Mouse (Mus musculus) adrenal gland, adult (tissue): ENCODE data around the gene Large1.
"Not testable (repeated sequence)": the region's sequence is repeated elsewhere in the genome, so short reads cannot be mapped to it uniquely, and the experiment has no call there.

ENCODE experiments used
- DNase-seq, 2 experiments: peaks; one replicate each; pipeline ENCODE4 v3.0.0; 2022 to 2023; ENCODE audit warnings: low spot score in 1 of 2; ENCODE audit not compliant: inconsistent age in 2 of 2

Gene Large1

DNA sequence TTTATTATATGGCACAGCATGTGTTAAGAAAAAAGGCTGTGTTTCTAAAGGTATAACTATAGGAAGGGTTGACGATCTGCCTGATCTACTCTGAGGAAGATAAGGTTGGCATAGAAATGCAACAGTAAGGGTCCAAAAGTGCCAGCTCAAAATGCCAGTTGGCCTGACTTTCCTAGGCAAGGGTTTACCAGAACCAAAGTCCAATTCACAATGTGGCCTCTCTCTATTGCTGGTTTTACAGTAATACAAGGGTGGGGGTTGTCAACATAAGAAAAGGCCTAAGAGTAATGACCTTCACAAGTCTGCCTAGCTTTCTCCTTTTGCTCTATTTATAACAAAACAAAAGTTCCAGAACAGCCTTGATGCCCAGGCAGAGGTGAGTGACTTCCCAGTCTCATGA is 166.0 kb downstream of the Large1 start:
- DNase-seq = no peak

DNA sequence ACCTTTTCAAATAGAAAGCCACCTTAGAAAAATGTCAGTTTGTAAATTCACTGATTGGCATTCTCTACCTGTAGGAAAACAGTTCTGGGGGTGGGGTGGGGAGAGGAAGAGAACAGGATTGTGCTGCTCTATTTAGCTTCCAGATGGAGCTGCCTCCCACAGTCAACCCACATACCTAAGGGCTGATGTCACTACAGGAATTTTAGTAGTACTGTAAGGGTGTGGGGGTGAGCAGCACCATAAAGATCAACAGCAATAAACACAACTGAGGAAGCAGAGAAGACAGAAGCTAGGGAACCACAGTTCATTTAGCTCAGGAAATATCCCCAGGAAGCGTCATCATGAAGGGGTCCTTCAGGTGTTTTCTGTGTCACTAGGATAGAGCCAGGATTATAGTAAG is 174.9 kb downstream of the Large1 start:
- DNase-seq = no peak

DNA sequence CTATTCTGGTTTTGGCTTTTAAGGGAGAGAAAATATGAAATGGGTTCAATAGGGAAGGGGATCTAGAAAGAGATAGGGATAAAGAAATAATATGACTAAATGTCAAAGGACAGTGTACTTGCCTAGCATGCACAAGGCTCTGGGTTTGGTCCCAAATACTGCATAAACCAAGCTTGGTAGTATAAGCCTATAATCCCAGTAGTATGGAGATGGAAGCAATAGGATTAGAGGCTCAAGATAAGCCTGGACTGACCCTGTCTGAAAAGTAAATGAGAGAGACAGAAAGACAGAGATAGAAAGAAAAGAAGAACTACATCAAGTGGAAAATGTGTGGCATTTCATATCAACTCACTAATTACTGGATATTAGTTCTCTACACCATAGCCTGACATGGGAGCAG is 180.7 kb downstream of the Large1 start:
- no peak for DNase-seq

DNA sequence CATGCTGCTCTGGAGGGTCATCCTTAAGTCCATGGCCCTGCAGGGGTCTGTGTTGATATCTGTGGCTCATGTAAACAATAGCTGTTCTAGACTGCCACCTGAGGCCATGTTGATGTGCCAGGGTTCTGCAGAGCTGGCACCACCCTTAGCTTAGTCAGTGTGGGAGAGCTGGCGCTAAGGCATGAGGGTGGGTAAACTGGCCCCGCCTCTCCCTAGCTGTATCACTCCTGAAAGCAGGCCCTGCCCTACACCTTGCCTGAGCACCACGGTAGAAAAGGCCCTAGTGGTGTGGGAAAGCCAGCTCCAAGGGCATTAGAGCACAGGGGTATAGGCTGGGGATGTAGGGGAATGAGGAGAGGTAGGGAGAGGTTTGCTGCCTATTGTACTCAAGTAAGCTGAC is 191.3 kb downstream of the Large1 start:
- DNase-seq = peak in 1 of 2 experiments; percentile 32

DNA sequence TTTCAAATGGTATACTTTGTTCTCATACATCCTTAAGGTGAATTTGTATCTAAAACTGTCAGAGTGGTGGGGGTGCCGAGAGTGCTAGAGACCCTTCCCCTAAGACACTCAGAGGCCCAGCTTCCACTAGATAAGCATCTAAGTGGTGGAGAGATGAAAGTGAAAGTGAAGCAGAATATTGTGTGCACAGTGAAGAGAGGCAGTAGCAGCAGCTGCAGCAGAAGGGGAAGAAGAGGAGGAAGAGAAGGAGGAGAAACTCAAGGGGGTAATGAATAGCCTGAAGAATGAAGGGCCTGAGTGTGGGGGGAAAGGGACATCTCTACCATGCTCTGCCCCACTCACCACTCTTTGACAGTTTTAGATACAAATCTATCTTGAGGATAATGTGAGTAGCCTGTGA is 191.8 kb downstream of the Large1 start:
- DNase-seq = peak in 1 of 2 experiments; percentile 32

DNA sequence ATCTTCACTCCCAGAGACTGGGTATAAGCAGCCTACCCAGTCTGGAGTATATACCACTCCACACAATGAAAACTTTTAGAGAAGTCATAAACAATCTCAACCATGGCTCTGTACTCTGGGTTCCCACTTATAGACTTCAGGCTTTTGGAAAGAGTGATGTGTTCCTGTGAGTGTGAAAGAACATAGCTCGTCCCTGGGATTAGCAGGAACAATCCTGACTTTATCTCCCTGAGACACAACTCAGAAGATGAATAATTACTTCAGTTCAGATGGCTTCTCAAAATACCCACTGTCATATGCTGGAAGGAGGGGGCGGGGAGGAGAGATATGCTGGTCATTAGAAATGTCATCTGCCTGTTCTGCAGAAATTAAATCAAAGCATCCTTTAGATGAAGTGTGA is 192.4 kb downstream of the Large1 start:
- DNase-seq = no peak

DNA sequence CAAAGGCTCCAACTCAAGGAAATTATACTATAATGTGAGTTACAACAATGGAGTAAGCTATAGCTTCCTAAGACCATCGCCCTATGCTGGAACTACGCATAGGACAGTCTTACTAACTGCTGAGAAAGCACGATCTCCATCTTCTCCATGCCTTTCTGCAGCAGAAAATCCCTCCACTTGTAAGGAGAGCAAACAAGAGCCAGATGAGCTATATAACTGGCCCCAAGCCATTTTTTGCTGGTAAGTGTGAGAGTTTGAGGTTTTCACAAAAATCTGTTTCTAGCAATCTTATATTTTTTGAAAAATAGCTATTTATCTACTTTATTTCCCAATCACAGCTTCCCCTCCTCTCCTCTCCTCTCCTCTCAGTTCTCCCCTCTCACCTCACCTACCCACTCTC is 206.1 kb downstream of the Large1 start:
- DNase-seq = no peak

DNA sequence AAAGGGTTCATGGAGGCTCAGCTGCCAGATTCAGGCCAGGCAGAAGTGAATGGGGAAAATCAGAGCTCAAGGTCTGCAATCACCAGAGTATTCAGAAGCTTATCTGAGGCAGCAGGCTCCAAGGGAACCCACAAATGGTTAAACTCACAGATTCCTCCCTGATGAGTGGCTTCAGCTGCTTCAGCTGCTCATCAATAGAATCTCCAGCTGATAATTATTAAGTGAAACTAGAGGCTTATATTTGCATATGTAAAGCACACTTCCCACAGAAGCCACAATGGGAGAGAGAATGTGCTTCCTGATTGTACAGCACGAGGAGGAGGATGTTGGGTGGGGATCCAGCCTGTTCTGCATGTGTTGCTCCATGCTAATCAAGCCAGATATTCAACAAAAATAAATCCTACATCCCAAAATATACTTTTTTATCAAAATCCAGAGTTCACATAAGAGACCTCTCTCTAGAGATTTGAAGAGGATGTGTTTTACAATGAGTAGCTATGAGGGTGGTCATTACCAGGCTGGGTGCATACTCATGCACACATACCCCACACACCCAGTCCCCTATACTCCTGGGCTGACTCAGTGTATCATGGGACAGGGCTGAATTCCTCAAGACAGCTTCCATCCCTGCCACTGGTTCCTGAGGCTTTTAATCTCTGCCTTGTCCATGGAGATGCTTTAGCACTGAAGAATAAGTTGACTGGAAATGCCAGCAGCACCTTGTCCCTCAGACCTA is 210.5 kb downstream of the Large1 start:
- DNase-seq = no peak

DNA sequence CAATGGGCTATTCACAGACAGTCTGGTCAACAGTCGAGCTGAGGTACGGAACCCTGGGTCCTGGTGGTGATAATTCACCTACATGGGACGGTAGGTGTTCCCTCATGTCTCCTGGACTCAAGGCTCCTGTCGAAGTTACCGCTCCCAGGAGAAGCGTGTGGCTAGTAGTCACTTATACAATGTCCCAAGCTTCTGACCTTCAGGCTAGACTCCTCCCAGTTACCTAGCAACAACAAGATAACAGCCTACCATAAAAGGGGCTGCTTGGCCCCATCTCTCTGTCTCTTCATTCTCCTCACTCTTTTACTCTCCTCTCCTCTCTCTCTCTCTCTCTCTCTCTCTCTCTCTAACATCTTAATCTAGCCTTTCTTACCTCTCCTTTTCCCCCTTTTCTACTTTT is 217.9 kb downstream of the Large1 start:
- peak in 1 of 2 experiments; percentile 21 for DNase-seq

DNA sequence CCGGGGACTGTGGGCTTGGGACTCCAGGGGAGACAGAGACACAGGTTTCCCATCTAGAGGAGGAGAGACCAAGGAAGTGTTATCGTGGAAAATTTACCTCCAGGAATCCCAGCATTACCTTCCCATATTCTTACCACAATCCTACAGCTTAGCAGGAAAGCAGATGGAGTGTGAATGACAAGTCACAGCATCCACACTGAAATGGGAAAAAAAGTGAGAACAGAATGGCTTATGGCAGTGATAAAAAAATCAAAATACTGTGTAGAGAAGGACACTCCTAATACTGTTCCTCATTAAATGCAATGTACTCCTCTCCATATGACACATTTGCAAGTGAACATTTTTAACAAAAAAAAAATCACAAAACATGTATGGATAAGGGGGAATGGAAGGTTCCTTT is 221.3 kb downstream of the Large1 start:
- DNase-seq = no peak

DNA sequence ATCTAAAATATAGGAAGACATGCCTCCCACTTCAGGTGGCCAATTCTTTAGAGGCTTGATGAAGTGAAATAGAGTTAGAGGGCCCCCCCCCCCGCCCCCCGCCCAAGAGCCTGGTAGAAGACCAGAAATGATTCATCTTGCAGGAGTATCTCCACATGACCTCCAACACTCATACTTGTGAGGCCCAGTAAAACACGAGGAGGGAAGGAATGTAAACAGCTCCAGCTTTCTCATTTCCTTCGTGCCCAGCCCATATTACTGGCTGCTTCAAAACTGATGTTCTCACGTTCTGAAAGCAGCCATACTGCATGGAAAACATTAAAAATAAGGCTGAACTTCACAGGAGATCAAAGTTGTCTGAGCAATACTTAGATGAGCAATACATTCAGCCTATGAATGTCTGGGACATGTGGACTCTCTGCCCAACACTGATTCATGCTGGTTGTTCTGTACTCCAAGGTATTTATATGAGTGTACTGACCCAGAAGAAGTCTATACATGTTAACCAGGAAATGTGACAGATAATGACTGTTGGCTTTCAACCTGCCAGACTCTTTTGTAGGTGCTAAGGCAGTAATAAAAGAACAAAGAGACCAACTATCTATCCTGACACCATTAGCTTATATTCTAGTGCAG is 229.4 kb downstream of the Large1 start:
- DNase-seq = peak in 1 of 2 experiments; percentile 20

DNA sequence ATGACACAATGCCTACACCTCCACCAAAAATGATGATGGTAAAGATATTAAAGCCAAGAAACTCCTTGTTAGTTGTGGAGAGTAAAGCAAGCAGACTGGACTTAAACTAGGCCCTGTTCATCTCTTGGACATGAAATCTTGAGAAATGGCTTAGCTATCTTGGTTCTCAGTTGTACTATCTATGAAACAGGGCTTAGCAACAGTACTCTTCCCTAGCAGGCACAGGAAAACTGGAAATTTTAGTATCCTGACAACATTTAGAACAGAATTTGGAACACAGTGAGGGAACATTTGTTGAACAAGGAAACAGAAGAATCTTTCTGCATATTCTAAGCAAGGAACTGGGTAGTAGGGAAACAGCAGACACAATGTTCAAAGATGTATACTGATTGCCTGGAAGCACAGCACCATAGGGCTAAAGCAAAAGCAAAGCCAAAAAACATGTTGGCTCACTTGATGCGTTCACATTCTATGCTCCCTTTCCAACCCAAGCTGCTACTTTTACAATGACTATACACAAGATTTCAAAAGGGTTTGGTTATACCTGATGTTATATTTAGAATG is 240.9 kb downstream of the Large1 start:
- no peak for DNase-seq

DNA sequence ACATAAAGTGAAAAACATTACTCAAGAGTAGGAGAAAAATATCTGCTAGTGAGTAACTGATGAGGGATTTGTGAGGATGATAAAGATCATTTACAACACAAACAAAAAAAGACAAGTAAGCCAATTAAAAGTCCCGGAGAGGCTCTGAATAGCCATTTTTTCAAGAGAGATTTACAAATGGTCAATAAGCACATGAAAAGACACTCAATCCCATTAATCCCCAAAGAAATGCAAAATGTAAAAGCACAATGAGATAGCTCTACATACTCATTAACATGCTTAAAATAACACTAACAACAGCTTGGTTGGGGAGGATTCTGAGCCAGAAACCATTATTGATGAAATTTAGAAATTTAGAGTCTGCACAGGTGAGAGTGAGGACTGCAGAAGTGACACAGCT is 249.3 kb downstream of the Large1 start:
- DNase-seq = no peak

DNA sequence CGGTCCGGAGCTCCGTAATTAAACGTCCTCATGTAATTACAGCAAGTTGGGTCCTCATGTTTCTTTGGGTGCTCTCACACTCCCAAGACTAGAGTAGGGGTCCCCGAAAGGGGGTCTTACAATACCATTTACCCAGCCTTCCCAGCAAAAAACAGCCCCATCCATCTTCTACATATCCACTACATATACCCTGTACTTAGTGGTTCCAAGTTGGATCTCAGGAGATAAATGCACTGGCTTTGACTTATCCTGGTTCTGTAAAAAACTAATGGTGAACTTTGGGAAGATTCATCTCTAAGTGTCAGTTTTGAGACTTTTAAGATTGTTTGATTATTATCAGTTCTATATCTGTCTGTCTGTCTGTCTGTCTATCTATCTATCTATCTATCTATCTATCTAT is 252.3 kb downstream of the Large1 start:
- no peak for DNase-seq

DNA sequence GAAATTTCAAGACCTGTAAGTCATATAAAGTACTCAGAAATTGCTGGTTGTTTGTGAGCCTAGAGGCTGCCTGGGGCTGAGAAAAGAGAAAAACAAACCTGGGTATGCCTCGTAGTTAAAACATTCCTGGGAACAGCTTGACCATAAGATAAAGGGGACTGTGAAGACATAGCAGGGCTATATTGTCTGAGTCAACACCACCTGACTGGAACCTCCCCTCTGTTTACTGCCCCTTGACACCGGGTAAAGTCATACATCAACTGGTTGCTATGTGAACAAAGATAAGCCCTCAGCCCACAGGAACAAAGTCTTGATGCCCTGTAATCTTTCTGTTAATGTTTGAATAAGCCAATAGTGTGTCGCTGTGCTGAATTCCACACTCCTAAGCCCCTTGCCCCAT is 252.7 kb downstream of the Large1 start:
- not testable (repeated sequence) for DNase-seq

DNA sequence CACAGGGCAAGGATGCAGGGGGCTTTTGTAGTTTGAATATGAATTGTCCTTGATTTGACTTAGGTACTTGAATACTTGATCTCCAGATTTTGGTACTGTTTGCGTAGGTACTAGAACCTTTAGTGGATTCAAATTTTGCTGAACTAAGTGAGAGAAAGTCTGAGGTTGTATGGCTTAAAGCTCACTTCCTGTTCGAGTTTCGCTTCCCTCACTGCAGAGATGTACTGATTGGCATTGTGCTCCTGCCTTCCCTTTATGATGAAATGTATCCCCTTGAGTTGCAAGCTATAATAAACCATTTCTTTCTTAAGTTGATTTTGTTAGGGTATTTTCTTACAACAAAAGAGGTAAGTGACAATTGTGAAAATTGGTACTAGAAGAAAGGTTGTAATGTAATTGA is 253.8 kb downstream of the Large1 start:
- no peak for DNase-seq

DNA sequence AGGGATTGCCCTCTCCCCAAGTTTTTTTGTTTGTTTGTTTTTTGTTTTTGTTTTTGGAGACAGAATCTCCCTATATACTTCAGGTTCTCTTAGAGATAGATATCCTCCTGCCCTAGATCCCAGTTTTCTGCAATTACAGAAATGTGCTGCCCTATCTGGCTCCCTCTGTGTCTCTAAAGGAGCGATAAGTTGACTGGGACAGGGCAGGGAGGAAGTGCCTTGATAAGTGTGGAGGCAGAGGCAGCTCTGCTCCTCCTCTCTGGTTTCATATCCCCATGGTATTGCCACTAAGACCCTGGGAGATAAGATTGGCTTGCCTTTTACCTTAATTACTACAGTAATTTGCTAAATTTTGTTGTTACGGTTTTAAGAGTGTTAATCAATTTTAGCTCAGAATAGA is 256.4 kb downstream of the Large1 start:
- no peak for DNase-seq

DNA sequence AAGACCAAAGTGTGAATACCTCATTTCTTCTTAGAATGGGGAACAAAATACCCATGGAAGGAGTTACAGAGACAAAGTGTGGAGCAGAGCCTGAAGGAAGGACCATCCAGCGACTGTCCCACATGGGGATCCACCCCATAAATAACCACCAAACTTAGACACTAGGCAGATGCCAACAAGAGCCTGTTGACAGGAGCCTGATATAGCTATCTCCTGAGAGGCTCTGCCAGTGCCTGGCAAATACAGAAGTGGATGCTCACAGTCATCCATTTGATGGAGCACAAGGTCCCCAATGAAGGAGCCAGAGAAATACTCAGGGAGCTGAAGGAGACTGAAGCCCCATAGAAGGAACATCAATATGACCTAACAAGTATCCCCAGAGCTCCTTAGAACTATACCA is 275.6 kb downstream of the Large1 start:
- DNase-seq = not testable (repeated sequence)

DNA sequence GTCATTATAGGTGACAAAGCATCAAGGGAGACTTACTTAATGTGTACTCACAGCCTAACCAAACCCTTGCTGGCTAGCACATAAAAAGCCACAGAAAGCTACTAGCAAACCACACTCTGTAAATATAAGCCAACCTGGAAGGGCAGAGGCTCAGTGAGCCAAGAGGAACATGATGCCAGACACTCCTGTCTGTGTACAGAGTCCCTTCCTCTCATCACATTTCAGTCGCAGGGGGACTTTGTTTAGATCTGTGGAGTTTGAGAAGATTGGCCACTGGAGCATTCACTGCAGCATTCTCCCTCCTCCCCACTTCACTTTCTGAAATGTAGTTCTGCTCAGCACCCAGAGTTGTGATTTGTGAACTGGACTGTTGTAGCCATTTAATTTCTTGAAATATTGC is 291.9 kb downstream of the Large1 start:
- no peak for DNase-seq

DNA sequence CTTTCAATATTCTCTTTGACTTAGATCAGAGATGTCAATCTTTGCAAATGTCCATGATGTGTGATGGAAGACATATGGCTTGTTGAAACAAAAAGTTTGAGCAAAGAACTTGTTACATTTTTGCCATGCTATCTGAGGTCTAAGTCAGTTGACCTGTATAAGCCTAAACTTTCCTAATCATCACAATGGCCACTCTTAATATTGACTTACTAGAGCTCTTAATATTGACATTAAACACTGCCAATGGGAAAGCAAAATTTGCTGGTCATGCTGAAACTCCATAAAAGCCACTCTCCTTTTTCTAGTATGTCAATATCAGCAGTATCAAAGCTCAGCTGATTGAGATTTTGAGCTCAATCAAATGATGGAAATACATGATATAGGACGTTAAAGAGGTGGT is 298.6 kb downstream of the Large1 start:
- DNase-seq = no peak

DNA sequence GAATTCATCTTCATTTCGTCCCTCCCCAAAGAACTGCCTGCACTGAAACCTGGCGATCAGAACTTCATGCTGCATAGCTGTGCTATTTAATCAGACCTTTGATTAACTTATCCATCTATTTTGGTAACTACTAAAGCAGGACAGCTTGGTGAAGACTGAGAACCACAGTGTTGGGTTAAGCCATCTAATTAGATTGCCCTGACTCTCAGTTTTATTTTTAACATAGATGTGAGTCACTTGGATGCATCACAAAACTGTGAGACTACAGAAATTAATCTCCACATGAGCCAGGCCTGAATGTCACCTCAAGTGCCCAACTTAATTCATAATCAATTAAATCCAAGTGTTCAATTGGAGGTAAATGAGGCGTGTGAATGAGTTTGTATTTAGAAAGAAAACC is 299.5 kb downstream of the Large1 start:
- no peak for DNase-seq

DNA sequence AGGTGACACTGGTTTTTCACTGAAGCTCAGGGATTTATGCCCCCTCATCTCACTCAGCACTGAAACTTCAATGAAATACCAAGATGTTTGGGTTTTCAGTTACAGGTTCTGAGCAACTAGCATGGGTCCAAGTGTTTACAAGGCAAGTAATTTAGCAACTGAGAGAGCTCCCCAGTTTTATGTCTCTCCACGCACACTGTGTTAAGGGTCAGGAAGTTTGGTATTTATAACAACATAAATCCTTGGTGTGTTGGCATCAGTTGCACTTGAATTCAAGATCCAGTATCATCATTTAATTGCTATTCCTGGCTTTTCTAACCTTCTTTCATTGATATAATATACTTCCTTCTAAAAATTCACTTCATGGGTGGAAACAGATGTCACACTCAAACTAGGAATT is 300.9 kb downstream of the Large1 start:
- DNase-seq = no peak

DNA sequence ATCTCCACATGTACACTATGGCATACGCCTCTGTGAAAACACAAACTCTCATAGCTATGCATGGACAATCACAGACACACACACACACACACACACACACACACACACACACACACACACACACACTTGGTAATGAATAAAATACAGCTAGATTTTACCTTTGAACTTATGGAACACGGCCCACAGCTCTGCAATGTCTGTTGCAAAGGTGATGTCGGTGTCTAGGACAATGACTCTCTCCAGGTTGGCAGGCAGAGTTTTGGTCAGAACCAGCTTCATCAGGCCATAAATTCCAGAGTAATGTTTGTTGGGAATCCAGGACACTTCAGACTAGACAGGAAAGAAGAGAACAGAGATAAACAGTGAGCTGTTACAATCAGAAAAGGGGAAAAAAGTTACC is 305.2 kb downstream of the Large1 start:
- DNase-seq = no peak
